Mouse (Mus musculus): ENCODE results near the gene Wdr18. TPM values are rescaled to one million over a fixed set of nuclear protein-coding genes. Genes with fewer than 3 reads are reported as not detected.

Gene Wdr18
- 18.3 and 20.3 TPM in 2 replicates for polyA plus RNA-seq (2012; rRNA removed)

DNA sequence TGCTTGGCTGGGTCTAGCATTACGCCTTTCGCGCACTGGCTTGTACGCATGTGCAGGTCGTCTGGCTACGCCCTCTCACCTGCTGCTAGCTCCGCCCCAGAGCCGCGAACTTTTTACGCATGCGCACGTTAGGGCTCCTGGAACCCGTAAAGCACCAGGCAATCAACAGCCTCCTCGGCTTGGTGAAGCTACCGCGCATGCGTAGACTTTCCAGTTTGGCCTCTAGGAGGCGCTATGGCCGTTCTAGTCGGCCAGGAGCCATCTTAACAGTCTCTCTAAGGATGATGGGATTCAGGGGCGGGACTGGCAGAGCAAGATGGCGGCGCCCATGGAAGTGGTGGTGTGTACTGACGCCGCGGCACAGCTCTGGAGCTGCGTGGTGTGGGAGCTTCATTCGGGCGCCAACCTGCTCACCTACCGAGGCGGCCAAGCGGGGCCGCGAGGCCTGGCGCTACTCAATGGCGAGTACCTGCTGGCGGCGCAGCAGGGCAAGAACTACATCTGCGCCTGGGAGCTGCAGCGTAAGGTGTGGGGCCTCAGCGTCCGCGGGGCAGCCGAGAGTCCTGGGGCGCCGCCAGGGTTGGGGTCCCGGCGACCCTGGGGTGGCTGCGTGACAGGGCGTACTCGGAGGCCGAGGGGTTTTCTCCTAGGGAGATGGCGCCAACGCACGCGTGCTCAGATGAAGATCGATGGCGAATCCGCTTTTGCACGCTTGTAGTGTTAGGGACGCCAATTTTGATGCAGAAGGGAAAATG, at the start of gene Wdr18:
Gene Wdr18, plus strand, starts transcription at position 306 of the 755 bp plus-strand sequence.

GRCm38 (mm10) chr10:79910556-79910955, 49.4 kb upstream of the Wdr18 start, which contains the start of gene Gm26602:
Gm26602 (plus strand) TSS chr10:79910856.

GRCm38 (mm10) chr10:79916808-79917531, 43.0 kb upstream of the Wdr18 start, which contains the start of gene Kiss1r:
Kiss1r (plus strand) TSS chr10:79916971.

GRCm38 (mm10) chr10:79920958-79921535, 38.9 kb upstream of the Wdr18 start, which contains the start of gene R3hdm4:
R3hdm4 (minus strand) TSS chr10:79921208.

DNA sequence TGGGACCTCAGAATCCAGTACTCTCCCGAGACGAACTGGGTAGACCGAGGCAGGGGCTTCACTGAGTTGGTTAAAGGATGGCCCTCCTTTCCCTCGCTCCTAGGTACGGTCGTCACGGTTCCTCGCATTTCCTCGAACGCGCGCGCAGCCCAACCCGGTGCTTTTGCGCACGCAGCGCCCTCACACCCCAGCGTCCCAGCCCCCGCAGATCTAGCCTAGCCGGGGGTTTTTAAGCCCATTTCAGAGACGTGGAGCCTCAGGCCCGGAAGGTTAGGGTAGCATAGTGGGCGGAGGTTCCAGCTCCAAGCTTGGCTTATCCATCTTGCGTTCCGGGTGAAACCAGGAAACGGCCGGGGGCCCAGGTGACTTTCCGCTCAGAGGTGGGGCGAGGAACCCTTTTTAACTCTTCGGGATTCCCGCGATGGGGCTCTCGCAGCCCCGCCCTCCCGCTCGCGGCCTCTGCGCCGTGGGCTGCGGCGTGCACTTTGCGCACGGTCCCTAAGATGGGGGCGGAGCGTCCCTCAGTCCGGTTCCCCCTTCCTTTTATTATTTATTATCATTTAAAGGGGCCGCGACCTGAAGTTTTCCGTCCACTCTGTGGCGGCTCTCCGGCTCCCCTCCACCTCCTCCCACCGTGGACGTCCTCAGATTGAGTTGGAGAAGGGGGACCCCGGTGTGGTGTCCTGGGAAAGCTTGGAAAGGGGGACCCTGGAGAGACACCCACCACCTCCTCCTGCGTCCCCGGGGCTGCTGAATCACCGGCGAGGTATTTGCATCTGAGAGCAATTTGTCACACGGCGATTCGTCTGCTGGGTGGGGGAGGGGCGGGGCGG, 33.2 kb upstream of the Wdr18 start, which contains the start of gene Arid3a:
Gene Arid3a, plus strand, starts transcription at position 553 of the 833 bp plus-strand sequence.

GRCm38 (mm10) chr10:79970415-79971182, 10.6 kb downstream of the Wdr18 start, which contains the start of gene Grin3b:
Grin3b (plus strand) TSS chr10:79970715.

DNA sequence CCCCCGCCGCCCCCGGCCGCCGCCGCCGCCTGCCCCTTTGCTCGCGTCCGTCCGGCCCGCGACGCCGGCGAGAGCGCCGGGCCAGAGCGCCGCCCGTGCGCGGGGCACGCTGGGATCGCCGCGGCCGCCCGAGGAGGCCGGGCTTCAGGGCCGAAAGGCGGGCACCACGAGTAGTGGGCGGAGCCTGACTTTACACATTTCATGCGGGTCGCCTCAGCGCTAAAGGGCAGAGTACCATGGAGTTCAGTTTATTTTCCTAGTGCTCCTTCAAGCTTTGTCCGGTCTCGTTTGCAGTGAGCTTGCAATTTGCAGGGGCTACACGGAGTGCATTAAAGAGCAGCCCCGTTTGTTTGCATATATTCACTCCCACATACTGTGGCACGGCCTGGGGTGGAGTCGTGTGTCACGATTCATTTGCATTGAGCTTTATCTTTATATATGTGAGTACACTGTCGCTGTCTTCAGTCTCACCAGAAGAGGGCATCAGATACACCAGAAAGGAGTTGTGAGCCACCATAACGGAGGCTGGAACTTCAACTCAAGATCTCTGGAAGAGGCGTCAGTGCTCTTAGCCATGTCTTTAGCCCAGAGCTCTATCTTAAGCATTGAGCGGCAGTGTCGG, 24.4 kb downstream of the Wdr18 start, which contains the start of gene Tmem259:
Gene Tmem259, minus strand, starts transcription at position 136 of the 622 bp plus-strand sequence.

DNA sequence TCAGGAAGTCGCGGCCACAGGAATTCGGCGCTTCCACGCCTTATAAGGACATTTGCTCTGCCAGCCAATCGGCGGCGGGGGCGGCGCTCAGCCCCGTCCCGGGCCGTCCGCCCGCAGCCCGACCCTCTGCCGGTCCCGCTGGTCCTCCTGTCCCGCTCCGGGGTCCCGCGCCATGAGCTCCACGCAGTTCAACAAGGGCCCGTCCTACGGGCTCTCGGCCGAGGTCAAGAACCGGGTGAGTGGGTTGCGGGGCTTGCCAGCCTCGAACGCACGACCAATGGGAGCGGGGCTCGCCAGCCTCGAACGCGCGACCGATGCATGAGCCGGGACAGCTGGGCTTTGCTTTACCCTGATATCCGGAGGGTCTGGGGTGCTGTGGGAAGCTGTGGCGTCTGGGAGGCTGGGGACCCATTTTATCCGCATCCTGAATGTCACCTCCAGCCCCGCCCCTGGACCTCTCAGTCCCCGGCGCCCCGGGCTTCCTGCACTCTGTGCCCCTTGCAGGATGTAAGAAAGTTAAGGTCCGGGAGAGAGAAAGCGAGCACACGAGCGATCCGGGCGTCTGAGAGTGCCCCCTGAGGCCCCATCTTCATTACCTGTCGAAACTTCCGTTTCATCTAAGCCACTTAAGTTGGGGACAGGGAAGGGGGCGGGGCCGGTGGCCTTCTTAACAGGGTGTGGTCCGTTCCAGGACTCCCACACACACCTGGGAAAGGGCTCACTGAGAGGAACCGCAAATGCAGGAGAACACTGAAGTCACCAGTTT, 28.7 kb downstream of the Wdr18 start, which contains the start of gene Cnn2:
Gene Cnn2, plus strand, starts transcription at position 79 of the 766 bp plus-strand sequence.

GRCm38 (mm10) chr10:79996272-79997033, 36.5 kb downstream of the Wdr18 start, which contains the start of gene Abca7:
Abca7 (plus strand) TSS chr10:79996494.

GRCm38 (mm10) chr10:80016511-80016910, 56.6 kb downstream of the Wdr18 start, which contains the start of gene Arhgap45:
Arhgap45 (plus strand) TSS chr10:80016653.

Other genes starting within 250 kb of the Wdr18 start
- 0.08 and 0.09 TPM in 2 replicates for gene Hcn2, start 243.5 kb upstream of the Wdr18 start, polyA plus RNA-seq (2012; rRNA removed)
- gene Polrmt, start 213.6 kb upstream of the Wdr18 start, polyA plus RNA-seq (2012; rRNA removed): 13.3 and 17.5 TPM in 2 replicates
- gene Fgf22, start 205.1 kb upstream of the Wdr18 start, polyA plus RNA-seq (2012; rRNA removed): not detected in 2 replicates
- 36.8 and 38.6 TPM in 2 replicates for gene Rnf126, start 193.2 kb upstream of the Wdr18 start, polyA plus RNA-seq (2012; rRNA removed)
- gene Fstl3, start 182.9 kb upstream of the Wdr18 start, polyA plus RNA-seq (2012; rRNA removed): 2.6 TPM in 2 replicates
- 3.3 and 4.4 TPM in 2 replicates for gene Prss57, start 169.2 kb upstream of the Wdr18 start, polyA plus RNA-seq (2012; rRNA removed)
- 4.8 and 5.8 TPM in 2 replicates for gene Palm, start 166.6 kb upstream of the Wdr18 start, polyA plus RNA-seq (2012; rRNA removed)
- gene Misp, start 139.2 kb upstream of the Wdr18 start, polyA plus RNA-seq (2012; rRNA removed): 0.59 and 0.99 TPM in 2 replicates
- 104 and 111 TPM in 2 replicates for gene Ptbp1, start 105.7 kb upstream of the Wdr18 start, polyA plus RNA-seq (2012; rRNA removed)
- gene Prtn3, start 85.7 kb upstream of the Wdr18 start, polyA plus RNA-seq (2012; rRNA removed): 200 and 257 TPM in 2 replicates
- gene Plppr3, start 85.5 kb upstream of the Wdr18 start, polyA plus RNA-seq (2012; rRNA removed): 5.6 and 9.0 TPM in 2 replicates
- gene Elane, start 73.9 kb upstream of the Wdr18 start, polyA plus RNA-seq (2012; rRNA removed): 103 and 130 TPM in 2 replicates
- gene Cfd, start 69.3 kb upstream of the Wdr18 start, polyA plus RNA-seq (2012; rRNA removed): 0.08 and 0.12 TPM in 2 replicates
- 11.6 and 12.7 TPM in 2 replicates for gene Med16, start 51.2 kb upstream of the Wdr18 start, polyA plus RNA-seq (2012; rRNA removed)
- not detected in 2 replicates for gene Gm26602, start 49.3 kb upstream of the Wdr18 start, polyA plus RNA-seq (2012; rRNA removed)
- gene Kiss1r, start 43.2 kb upstream of the Wdr18 start, polyA plus RNA-seq (2012; rRNA removed): 0.65 and 0.86 TPM in 2 replicates
- gene R3hdm4, start 38.9 kb upstream of the Wdr18 start, polyA plus RNA-seq (2012; rRNA removed): 31.9 and 40.7 TPM in 2 replicates
- gene Arid3a, start 33.1 kb upstream of the Wdr18 start, polyA plus RNA-seq (2012; rRNA removed): 8.4 and 10.3 TPM in 2 replicates
- not detected in 2 replicates for gene Grin3b, start 10.6 kb downstream of the Wdr18 start, polyA plus RNA-seq (2012; rRNA removed)
- gene Tmem259, start 24.2 kb downstream of the Wdr18 start, polyA plus RNA-seq (2012; rRNA removed): 66.7 and 79.1 TPM in 2 replicates
- 28.0 and 28.2 TPM in 2 replicates for gene Cnn2, start 28.4 kb downstream of the Wdr18 start, polyA plus RNA-seq (2012; rRNA removed)
- gene Abca7, start 36.3 kb downstream of the Wdr18 start, polyA plus RNA-seq (2012; rRNA removed): 6.1 and 7.9 TPM in 2 replicates
- 23.6 and 31.2 TPM in 2 replicates for gene Arhgap45, start 56.5 kb downstream of the Wdr18 start, polyA plus RNA-seq (2012; rRNA removed)
- 79.7 and 92.0 TPM in 2 replicates for gene Polr2e, start 79.6 kb downstream of the Wdr18 start, polyA plus RNA-seq (2012; rRNA removed)
- gene Gpx4, start 87.0 kb downstream of the Wdr18 start, polyA plus RNA-seq (2012; rRNA removed): 324 and 335 TPM in 2 replicates
- 10.4 and 13.9 TPM in 2 replicates for gene Sbno2, start 145.4 kb downstream of the Wdr18 start, polyA plus RNA-seq (2012; rRNA removed)
- 63.7 and 77.6 TPM in 2 replicates for gene Stk11, start 155.7 kb downstream of the Wdr18 start, polyA plus RNA-seq (2012; rRNA removed)
- gene Atp5d, start 178.5 kb downstream of the Wdr18 start, polyA plus RNA-seq (2012; rRNA removed): 289 and 291 TPM in 2 replicates
- 0.83 and 0.97 TPM in 2 replicates for gene Cbarp, start 180.7 kb downstream of the Wdr18 start, polyA plus RNA-seq (2012; rRNA removed)
- gene Midn, start 188.1 kb downstream of the Wdr18 start, polyA plus RNA-seq (2012; rRNA removed): 9.9 and 11.3 TPM in 2 replicates
- gene Cirbp, start 205.8 kb downstream of the Wdr18 start, polyA plus RNA-seq (2012; rRNA removed): 24.2 and 30.3 TPM in 2 replicates
- gene 1600002K03Rik, start 212.8 kb downstream of the Wdr18 start, polyA plus RNA-seq (2012; rRNA removed): 5.5 and 6.2 TPM in 2 replicates
- 0.31 and 0.38 TPM in 2 replicates for gene Efna2, start 219.3 kb downstream of the Wdr18 start, polyA plus RNA-seq (2012; rRNA removed)